Mouse (Mus musculus): ENCODE measurements around the gene Gm49721. TPM values are rescaled to one million over a fixed set of nuclear protein-coding genes. Genes with fewer than 3 reads are reported as not detected.
"Not testable (repeated sequence)": the region's sequence is repeated elsewhere in the genome, so short reads cannot be mapped to it uniquely, and the experiment has no call there.

The Gm49721 gene
- total and polyA plus RNA-seq, 3 experiments, result not detected

DNA sequence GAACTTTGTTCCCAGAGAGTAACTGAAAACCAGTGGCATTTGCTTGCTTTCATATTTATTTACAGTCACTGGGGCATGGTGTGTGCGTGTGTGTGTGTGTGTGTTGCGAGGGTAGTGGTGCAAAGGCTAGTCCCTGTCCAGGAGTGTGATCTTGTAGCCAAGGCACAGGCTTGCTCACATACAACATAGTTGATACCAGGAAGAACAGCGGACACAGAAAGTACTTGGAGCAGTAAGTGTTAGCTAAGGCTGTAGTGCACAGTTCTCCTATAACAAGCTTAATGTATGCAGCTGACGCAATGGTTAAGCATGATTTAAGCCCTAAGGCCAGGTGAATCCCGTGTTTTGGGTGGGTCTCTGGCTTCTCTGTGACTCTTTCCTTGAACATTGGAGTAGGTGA, 676 bp downstream of the Gm49721 start:
- H3K4me1 ChIP-seq (ENCODE audit: control insufficient read depth in 1 of 2, insufficient read depth in 2 of 2); in situ Hi-C loops (cut with MboI; ENCODE audit: low pct_ligation_motif_present, low pct_unique_long_range_greater_than_20kb, low sequenced_read_pairs); DNase-seq (ENCODE audit: extremely low read depth); H3K9me3 ChIP-seq (replicated peaks; ENCODE audit: low read length); H3K36me3 ChIP-seq (replicated peaks in 1 of 2; ENCODE audit: control insufficient read depth in 1 of 2, insufficient read depth in 1 of 2, low read length in 1 of 2); H3K79me2 ChIP-seq (replicated peaks; ENCODE audit: control insufficient read depth, extremely low read depth, insufficient read depth, poor library complexity, severe bottlenecking); H3K27me3 ChIP-seq (replicated peaks); dilution Hi-C loops (cut with MboI; ENCODE audit: extremely low pct_ligation_motif_present, extremely low pct_unique_long_range_greater_than_20kb, low sequenced_read_pairs): not testable (repeated sequence)
- H3K4me3 ChIP-seq (replicated peaks in 1 of 3; ENCODE audit: low read depth in 2 of 3, low read length in 2 of 3, poor library complexity in 1 of 3), result peak overlapping the region; percentile 32 to 95 (median 63)
- H3K4me2 ChIP-seq (ENCODE audit: insufficient read depth, low read depth, poor library complexity, severe bottlenecking), result peak overlapping the region; percentile 89
- peak overlapping the region; percentile 31; the same call in 1 of the 2 replicates for H3K27ac ChIP-seq (ENCODE audit: insufficient read depth, low read depth)
- H3K9ac ChIP-seq (ENCODE audit: insufficient read depth, low read depth), result peak overlapping the region; percentile 99

- H3K4me1 ChIP-seq (ENCODE audit: control insufficient read depth in 1 of 2, insufficient read depth in 2 of 2); H3K79me2 ChIP-seq (replicated peaks; ENCODE audit: control insufficient read depth, extremely low read depth, insufficient read depth, poor library complexity, severe bottlenecking); in situ Hi-C loops (cut with MboI; ENCODE audit: low pct_ligation_motif_present, low pct_unique_long_range_greater_than_20kb, low sequenced_read_pairs); H3K27ac ChIP-seq (ENCODE audit: insufficient read depth, low read depth); H3K9ac ChIP-seq (ENCODE audit: insufficient read depth, low read depth); H3K9me3 ChIP-seq (replicated peaks; ENCODE audit: low read length); H3K4me3 ChIP-seq (replicated peaks in 1 of 3; ENCODE audit: low read depth in 2 of 3, low read length in 2 of 3, poor library complexity in 1 of 3); H3K27me3 ChIP-seq (replicated peaks); dilution Hi-C loops (cut with MboI; ENCODE audit: extremely low pct_ligation_motif_present, extremely low pct_unique_long_range_greater_than_20kb, low sequenced_read_pairs); H3K36me3 ChIP-seq (replicated peaks in 1 of 2; ENCODE audit: control insufficient read depth in 1 of 2, insufficient read depth in 1 of 2, low read length in 1 of 2); DNase-seq (ENCODE audit: extremely low read depth): not testable (repeated sequence)
- peak overlapping the region; percentile 38; the same call in 1 of the 2 replicates for H3K4me2 ChIP-seq (ENCODE audit: insufficient read depth, low read depth, poor library complexity, severe bottlenecking)
These were observed 1.4 kb downstream of the Gm49721 start for GRCm38 (mm10) chr17:6980144-6980543.

GRCm38 (mm10) chr17:6986118-6986517, 7.4 kb downstream of the Gm49721 start:
- dilution Hi-C loops (cut with MboI; ENCODE audit: extremely low pct_ligation_motif_present, extremely low pct_unique_long_range_greater_than_20kb, low sequenced_read_pairs); DNase-seq (ENCODE audit: extremely low read depth); H3K9me3 ChIP-seq (replicated peaks; ENCODE audit: low read length); in situ Hi-C loops (cut with MboI; ENCODE audit: low pct_ligation_motif_present, low pct_unique_long_range_greater_than_20kb, low sequenced_read_pairs); H3K4me2 ChIP-seq (ENCODE audit: insufficient read depth, low read depth, poor library complexity, severe bottlenecking); H3K9ac ChIP-seq (ENCODE audit: insufficient read depth, low read depth); H3K27me3 ChIP-seq (replicated peaks); H3K4me3 ChIP-seq (replicated peaks in 1 of 3; ENCODE audit: low read depth in 2 of 3, low read length in 2 of 3, poor library complexity in 1 of 3); H3K36me3 ChIP-seq (replicated peaks in 1 of 2; ENCODE audit: control insufficient read depth in 1 of 2, insufficient read depth in 1 of 2, low read length in 1 of 2); H3K4me1 ChIP-seq (ENCODE audit: control insufficient read depth in 1 of 2, insufficient read depth in 2 of 2); H3K79me2 ChIP-seq (replicated peaks; ENCODE audit: control insufficient read depth, extremely low read depth, insufficient read depth, poor library complexity, severe bottlenecking): not testable (repeated sequence)
- H3K27ac ChIP-seq (ENCODE audit: insufficient read depth, low read depth), result peak overlapping the region; percentile 66; the same call in 1 of the 2 replicates

- H3K79me2 ChIP-seq (replicated peaks; ENCODE audit: control insufficient read depth, extremely low read depth, insufficient read depth, poor library complexity, severe bottlenecking); dilution Hi-C loops (cut with MboI; ENCODE audit: extremely low pct_ligation_motif_present, extremely low pct_unique_long_range_greater_than_20kb, low sequenced_read_pairs); in situ Hi-C loops (cut with MboI; ENCODE audit: low pct_ligation_motif_present, low pct_unique_long_range_greater_than_20kb, low sequenced_read_pairs): not testable (repeated sequence)
These were observed 16.8 kb downstream of the Gm49721 start for GRCm38 (mm10) chr17:6995504-6995903.

GRCm38 (mm10) chr17:6996826-6997225, 18.1 kb downstream of the Gm49721 start:
- H3K27ac ChIP-seq (ENCODE audit: insufficient read depth, low read depth); H3K79me2 ChIP-seq (replicated peaks; ENCODE audit: control insufficient read depth, extremely low read depth, insufficient read depth, poor library complexity, severe bottlenecking); dilution Hi-C loops (cut with MboI; ENCODE audit: extremely low pct_ligation_motif_present, extremely low pct_unique_long_range_greater_than_20kb, low sequenced_read_pairs); H3K27me3 ChIP-seq (replicated peaks); H3K9ac ChIP-seq (ENCODE audit: insufficient read depth, low read depth); DNase-seq (ENCODE audit: extremely low read depth); H3K9me3 ChIP-seq (replicated peaks; ENCODE audit: low read length); H3K4me3 ChIP-seq (replicated peaks in 1 of 3; ENCODE audit: low read depth in 2 of 3, low read length in 2 of 3, poor library complexity in 1 of 3); in situ Hi-C loops (cut with MboI; ENCODE audit: low pct_ligation_motif_present, low pct_unique_long_range_greater_than_20kb, low sequenced_read_pairs); H3K4me1 ChIP-seq (ENCODE audit: control insufficient read depth in 1 of 2, insufficient read depth in 2 of 2); H3K4me2 ChIP-seq (ENCODE audit: insufficient read depth, low read depth, poor library complexity, severe bottlenecking): not testable (repeated sequence)
- peaks cover 0 to 12% of the 10 kb centered on the region in 2 experiments for H3K36me3 ChIP-seq (replicated peaks in 1 of 2; ENCODE audit: control insufficient read depth in 1 of 2, insufficient read depth in 1 of 2, low read length in 1 of 2)

More at GRCm38 (mm10) chr17:6995504-6995903, 16.8 kb downstream of the Gm49721 start:
- not testable (repeated sequence) for H3K9me3 ChIP-seq (replicated peaks; ENCODE audit: low read length); DNase-seq (ENCODE audit: extremely low read depth); H3K27me3 ChIP-seq (replicated peaks); H3K4me3 ChIP-seq (replicated peaks in 1 of 3; ENCODE audit: low read depth in 2 of 3, low read length in 2 of 3, poor library complexity in 1 of 3); H3K27ac ChIP-seq (ENCODE audit: insufficient read depth, low read depth); H3K4me1 ChIP-seq (ENCODE audit: control insufficient read depth in 1 of 2, insufficient read depth in 2 of 2); H3K9ac ChIP-seq (ENCODE audit: insufficient read depth, low read depth); H3K4me2 ChIP-seq (ENCODE audit: insufficient read depth, low read depth, poor library complexity, severe bottlenecking)
- peaks cover 0 to 15% of the 10 kb centered on the region in 2 experiments for H3K36me3 ChIP-seq (replicated peaks in 1 of 2; ENCODE audit: control insufficient read depth in 1 of 2, insufficient read depth in 1 of 2, low read length in 1 of 2)

DNA sequence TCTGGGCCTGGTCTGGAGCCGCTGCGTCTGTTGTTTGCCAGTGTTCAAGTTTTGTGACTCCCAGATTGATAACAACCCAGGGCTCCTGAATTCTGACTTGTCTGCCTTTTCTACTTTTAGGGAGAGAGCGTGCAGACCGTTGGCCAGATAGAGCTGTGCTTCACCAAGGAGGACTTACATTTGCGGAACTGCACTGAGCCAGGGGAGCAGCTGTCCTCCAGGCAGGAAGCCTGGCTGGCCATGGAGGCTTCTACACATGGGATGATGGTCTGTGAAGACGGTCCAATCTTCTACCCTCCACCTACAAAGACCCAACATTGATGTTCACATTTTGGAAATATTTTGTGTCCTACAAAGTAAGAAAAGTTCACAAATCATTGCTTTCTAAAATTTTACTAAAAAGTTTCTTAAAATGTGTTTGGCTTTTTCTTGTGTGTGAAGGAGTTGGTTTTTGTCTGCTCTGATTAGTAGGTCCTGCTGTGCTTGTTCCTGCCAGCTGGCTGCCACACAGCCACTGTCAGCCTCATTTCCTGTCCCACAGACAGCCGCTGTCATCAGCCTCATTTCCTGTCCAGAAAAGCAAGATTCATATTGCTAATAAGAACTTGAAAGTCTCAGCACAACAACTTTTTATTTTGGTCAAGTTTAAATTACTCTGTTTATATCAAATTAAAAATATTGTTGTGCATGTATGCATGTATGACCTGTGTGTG, 19.2 kb downstream of the Gm49721 start:
- H3K9ac ChIP-seq (ENCODE audit: insufficient read depth, low read depth); dilution Hi-C loops (cut with MboI; ENCODE audit: extremely low pct_ligation_motif_present, extremely low pct_unique_long_range_greater_than_20kb, low sequenced_read_pairs); H3K79me2 ChIP-seq (replicated peaks; ENCODE audit: control insufficient read depth, extremely low read depth, insufficient read depth, poor library complexity, severe bottlenecking); H3K4me2 ChIP-seq (ENCODE audit: insufficient read depth, low read depth, poor library complexity, severe bottlenecking); H3K9me3 ChIP-seq (replicated peaks; ENCODE audit: low read length); H3K27ac ChIP-seq (ENCODE audit: insufficient read depth, low read depth); in situ Hi-C loops (cut with MboI; ENCODE audit: low pct_ligation_motif_present, low pct_unique_long_range_greater_than_20kb, low sequenced_read_pairs); DNase-seq (ENCODE audit: extremely low read depth); H3K27me3 ChIP-seq (replicated peaks); H3K4me3 ChIP-seq (replicated peaks in 1 of 3; ENCODE audit: low read depth in 2 of 3, low read length in 2 of 3, poor library complexity in 1 of 3); H3K4me1 ChIP-seq (ENCODE audit: control insufficient read depth in 1 of 2, insufficient read depth in 2 of 2); H3K36me3 ChIP-seq (replicated peaks in 1 of 2; ENCODE audit: control insufficient read depth in 1 of 2, insufficient read depth in 1 of 2, low read length in 1 of 2): not testable (repeated sequence)

Data from CH12.LX (cell line).